Mouse (Mus musculus) kidney, adult 2 months (tissue): ENCODE measurements around the gene Dglucy.

Source experiments
- CTCF ChIP-seq: fragments of 200-500 bp; conservative IDR thresholded peaks from 2 replicates; pipeline ENCODE4 v1.5.1; 2011; ENCODE audit warnings: low read depth, mild to moderate bottlenecking, control low read depth, low read length, moderate library complexity, mixed read lengths; ENCODE audit not compliant: insufficient read depth, insufficient read length
- POLR2A ChIP-seq: fragments of 200-500 bp; IDR thresholded peaks from one replicate; pipeline ENCODE4 v1.6.1; 2011; ENCODE audit warnings: low read depth, low read length, control low read depth

DNA sequence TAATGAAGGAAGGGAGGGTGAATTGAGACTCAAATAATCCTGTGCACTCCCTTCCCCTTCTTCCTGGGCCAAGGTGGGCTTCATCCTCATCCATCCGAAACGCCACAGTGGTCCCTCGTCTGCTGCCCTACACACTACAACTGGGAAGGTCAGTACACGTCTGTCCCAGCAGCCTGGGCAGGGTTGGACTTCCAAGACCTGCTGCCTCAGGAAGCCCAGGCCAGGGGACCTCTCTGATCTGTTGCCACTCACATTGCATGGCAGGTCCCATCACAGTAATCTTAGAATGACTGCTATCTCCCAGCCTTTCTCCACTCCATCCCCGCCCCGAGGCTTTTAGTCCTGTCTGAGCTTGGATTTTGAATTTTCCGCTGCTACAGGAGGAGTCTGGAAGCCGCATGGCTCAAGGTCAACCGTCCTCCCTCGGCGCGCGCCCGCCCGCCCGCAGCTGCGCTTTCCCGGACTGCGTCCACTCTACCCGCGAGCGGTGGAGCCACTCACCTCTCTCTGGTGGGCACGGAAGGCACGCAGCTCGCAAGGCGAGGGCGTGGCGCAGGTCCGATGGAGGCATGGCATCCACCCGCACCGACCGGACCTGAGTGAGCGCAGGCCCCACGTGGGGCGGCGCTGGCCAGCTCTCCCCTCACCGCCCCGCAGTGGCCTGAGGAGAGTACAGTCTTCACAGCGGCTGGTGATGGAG, 128.9 kb downstream of the Dglucy start, which contains the start of gene Gpr68:
- no peak for TF ChIP-seq POLR2A
- no peak for TF ChIP-seq CTCF
